Mouse (Mus musculus): ENCODE results near the gene Icmt.

The Icmt gene

GRCm38 (mm10) chr4:152296874-152297861 lies at the start of gene Icmt:
TSS of gene Icmt (plus strand) at chr4:152297227.
- peak; percentile 99 for DNase-seq

GRCm38 (mm10) chr4:152250615-152251014 lies 46.4 kb upstream of the Icmt start:
- no peak for DNase-seq

DNA sequence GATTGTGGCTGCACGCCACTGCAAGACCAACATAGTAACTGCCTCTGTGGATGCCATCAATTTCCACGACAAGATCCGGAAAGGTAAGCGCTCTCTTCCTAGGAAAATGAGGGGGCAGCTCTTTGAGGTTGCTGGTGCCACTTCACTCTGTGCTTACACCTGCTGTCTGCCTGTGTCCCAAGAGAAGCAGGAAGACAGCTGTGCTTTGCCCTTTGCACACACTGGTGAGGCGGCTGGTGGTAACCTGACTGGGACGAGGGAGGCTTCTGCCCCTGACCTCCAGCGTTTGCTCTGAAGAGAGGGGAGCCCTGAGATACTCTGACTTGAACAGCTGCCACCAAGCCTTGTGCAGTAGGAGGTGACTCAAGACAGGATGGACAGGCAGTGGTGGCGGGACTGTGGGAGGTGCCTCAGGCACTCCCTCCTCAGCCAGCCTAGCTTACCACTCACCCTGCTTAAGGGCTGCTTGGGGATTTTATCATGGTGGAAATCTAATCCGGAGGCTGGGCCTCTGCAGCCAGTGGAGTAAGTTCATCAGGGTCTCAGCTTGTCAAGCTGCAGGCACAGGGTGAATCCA lies 43.8 kb upstream of the Icmt start:
- DNase-seq, result no peak

GRCm38 (mm10) chr4:152257070-152257469 lies 40.0 kb upstream of the Icmt start:
- no peak for DNase-seq

DNA sequence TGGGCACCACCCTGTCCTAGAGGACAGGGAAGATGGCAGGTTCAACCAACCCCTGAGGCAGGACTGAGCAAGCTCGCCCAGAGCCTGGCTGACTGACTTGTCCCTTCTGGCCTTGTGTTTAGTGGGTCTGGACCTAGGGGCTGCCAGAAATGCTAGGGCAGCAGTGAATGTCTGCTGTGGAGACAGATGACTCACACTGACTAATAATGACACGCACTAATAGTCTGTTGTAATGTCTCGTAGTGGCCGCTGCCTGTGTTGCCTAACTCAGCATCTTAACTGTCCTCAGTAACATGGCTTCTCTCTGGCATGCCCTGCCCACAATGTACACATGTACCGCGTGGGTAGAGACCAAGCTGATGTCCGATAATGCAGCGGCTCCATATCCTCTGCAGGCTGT lies 36.6 kb upstream of the Icmt start:
- no peak for DNase-seq

GRCm38 (mm10) chr4:152262187-152262586 lies 34.8 kb upstream of the Icmt start:
- no peak for DNase-seq

DNA sequence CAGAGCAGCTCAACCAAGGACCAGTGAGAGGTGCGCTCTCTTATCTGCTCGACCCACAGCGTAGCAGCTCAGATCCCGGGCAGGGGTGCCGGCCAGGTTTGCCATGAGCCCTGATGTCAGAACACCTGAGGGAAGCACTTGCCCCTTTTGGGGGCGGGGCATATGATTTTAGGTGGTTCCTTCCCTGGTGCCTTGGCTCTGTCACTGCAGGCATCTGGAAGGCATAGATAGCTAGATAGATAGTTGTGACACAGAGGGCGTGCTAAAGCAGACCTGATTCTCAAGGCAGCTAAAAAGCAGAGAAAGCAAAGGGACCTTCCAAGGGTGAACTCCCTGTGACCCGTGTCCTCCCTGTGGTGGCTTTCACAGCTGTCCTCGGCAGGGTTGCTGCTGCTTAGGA lies 33.9 kb upstream of the Icmt start:
- DNase-seq, result no peak

GRCm38 (mm10) chr4:152263512-152264176 lies 33.4 kb upstream of the Icmt start:
- peak; percentile 27 for DNase-seq

GRCm38 (mm10) chr4:152264177-152264530 lies 32.9 kb upstream of the Icmt start:
- DNase-seq, result no peak

DNA sequence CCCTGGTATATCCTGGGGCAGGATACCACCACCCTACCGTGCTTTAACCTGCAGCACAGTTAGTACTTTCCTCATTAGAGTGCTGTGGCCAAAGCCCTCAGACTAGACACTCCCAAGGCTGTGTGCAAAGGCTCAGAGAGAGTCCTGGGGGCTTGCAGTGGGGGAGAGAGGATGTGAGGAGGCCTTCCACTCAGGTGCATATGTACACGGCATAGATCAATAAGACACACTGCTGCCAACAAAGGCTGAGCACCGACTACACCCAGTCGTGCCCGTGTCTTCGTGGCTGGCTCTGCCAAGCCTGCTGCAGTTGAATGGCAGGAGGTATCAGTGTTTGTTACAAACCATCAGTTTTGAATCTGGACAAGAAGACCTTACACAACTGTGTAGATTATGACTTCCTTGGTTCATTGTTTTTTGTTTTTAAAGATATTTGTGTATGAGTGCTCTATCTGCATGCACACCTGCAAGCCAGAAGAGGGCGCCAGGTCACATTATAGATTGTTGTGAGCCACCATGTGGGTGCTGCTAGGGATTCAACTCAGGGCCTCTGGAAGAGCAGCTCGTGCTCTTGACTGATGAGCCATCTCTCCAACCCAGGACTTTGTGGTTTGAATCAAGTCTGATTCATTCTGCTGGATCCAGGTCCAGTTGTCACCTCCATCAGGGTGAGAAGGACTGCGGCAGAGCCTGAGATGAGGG lies 32.0 kb upstream of the Icmt start:
- no peak for DNase-seq

GRCm38 (mm10) chr4:152265791-152266190 lies 31.2 kb upstream of the Icmt start:
- no peak for DNase-seq

- no peak for DNase-seq
Observed at GRCm38 (mm10) chr4:152266236-152266895, 30.7 kb upstream of the Icmt start.

- DNase-seq, result no peak
Observed at GRCm38 (mm10) chr4:152267748-152268369, 29.2 kb upstream of the Icmt start.

- no peak for DNase-seq
Observed at GRCm38 (mm10) chr4:152269967-152270366, 27.1 kb upstream of the Icmt start.

- DNase-seq, result no peak
Observed at GRCm38 (mm10) chr4:152270599-152270998, 26.4 kb upstream of the Icmt start.

GRCm38 (mm10) chr4:152271334-152271733 lies 25.7 kb upstream of the Icmt start:
- no peak for DNase-seq

- DNase-seq, result no peak
Observed at GRCm38 (mm10) chr4:152272006-152272405, 25.0 kb upstream of the Icmt start.

- peak; percentile 49 for DNase-seq
Observed at GRCm38 (mm10) chr4:152272449-152273049, 24.5 kb upstream of the Icmt start.

- DNase-seq, result no peak
Observed at GRCm38 (mm10) chr4:152273191-152273590, 23.8 kb upstream of the Icmt start.

DNA sequence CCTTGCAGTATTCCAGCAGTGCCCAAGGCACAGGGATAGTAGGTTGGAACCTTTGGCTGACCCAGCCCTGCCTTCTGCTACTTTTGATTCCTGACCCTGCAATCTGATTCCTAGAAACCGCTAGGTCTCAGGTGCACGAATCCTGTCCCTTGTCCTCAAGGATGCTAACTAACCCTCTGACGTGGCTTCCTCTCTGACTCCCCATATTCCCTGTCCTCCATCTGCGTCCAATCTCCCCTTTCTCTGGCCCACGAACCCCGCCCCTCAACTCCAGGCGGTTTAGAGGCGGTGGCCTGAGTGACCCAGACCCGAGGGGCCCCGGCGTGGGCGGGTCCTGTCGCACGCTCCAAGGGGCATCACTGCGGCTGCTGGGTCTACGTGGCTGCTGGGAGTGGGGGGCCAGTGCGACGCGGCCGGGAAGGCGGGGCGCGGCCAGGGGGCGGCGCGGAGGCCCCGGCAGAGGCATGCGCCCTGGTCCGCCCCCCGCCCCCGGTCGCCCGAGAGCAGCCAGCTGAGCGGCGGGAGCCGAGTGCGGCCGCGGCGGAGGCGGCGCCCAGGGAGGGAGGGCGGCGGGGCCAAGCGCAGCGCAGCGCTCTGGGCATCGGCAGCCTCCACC lies 23.3 kb upstream of the Icmt start, which contains the start of gene Gpr153:
Gene Gpr153, plus strand, starts transcription at position 612 of the 616 bp plus-strand sequence.
- no peak for DNase-seq

GRCm38 (mm10) chr4:152274681-152275131 lies 22.3 kb upstream of the Icmt start:
- DNase-seq, result no peak
